Mouse (Mus musculus): Measurements from ENCODE around the gene Olfr419. TPM values are rescaled to one million over a fixed set of nuclear protein-coding genes. Genes with fewer than 3 reads are reported as not detected.

The Olfr419 gene
- not detected for total RNA-seq (2023)

DNA sequence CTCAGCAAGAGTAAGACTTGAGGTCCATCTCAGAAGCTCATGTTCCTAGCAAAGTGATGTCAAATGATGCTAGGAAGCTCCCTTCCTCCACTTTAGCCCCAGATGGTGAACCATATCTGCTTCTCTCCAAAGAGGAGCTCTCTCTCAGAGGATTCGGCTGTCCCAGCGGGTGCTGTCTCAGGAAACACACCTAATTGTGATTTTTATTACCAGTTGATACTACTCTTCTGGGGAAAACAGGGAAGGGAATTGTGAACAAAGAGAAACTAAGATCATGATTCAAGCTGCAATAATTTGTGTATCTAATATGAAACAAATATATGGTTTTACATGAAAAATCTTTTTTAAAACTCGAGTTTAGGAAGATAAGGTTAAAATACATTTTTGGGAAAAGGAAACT is at the start of gene Olfr419:
Olfr419 (minus strand) TSS at position 101 of the 400 bp plus-strand sequence.

Other genes starting within 250 kb of the Olfr419 start
- gene Ifi205, start 220.3 kb downstream of the Olfr419 start, total RNA-seq (2023): 1 to 10 TPM; 3.6 to 5.8 TPM
- gene Olfr433, start 211.4 kb downstream of the Olfr419 start, total RNA-seq (2023): not detected
- gene Olfr432, start 202.9 kb downstream of the Olfr419 start, total RNA-seq (2023): not detected
- not detected for gene Olfr430, start 185.5 kb downstream of the Olfr419 start, total RNA-seq (2023)
- gene Olfr429, start 167.7 kb downstream of the Olfr419 start, total RNA-seq (2023): not detected
- gene Olfr427, start 155.2 kb downstream of the Olfr419 start, total RNA-seq (2023): not detected
- gene Olfr231, start 130.9 kb downstream of the Olfr419 start, total RNA-seq (2023): not detected
- gene Olfr424, start 120.5 kb downstream of the Olfr419 start, total RNA-seq (2023): not detected
- not detected for gene Olfr420, start 96.4 kb downstream of the Olfr419 start, total RNA-seq (2023)
- gene Spta1, start 79.3 kb downstream of the Olfr419 start, total RNA-seq (2023): under 1 TPM in 1 of 2 experiments, not detected in 1; 0.12 TPM
- gene Mptx1, start 78.5 kb upstream of the Olfr419 start, total RNA-seq (2023): not detected
- under 1 TPM in 1 of 2 experiments, not detected in 1; 0.61 TPM for gene Olfr417, start 113.1 kb upstream of the Olfr419 start, total RNA-seq (2023)
- gene Olfr248, start 139.0 kb upstream of the Olfr419 start, total RNA-seq (2023): not detected
- not detected for gene Olfr414, start 172.0 kb upstream of the Olfr419 start, total RNA-seq (2023)
- gene Olfr220, start 190.0 kb upstream of the Olfr419 start, total RNA-seq (2023): not detected
- gene Fmn2, start 249.8 kb upstream of the Olfr419 start, total RNA-seq (2023): not detected

All from T-cell, adult 66 days (primary cell).